Mouse (Mus musculus): ENCODE results near the gene Krt33a.

DNA sequence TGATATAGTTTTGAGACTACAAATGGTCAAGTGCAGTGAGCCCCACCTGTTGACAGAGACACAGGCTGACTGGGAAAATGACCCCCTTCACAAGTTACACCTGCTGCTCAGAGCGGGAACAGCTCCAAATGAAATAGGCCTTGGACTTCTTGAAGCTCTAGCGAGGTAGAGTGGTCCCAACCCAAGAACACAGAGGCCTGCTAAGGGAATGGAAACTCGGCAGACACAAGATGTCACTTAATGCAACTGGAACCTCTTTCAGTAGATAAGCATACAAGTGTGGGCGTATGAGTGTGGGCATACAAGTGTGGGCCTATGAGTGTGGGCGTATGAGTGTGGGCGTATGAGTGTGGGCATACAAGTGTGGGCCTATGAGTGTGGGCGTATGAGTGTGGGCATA lies 16.9 kb downstream of the Krt33a start:
- TF ChIP-seq CTCF (IDR thresholded peaks at IDR 0.05; ENCODE audit: insufficient read depth, low read depth, low read length) (no peak), POLR2A (IDR thresholded peaks at IDR 0.05; ENCODE audit: insufficient read depth, low read depth, low read length) (no peak)

All from olfactory bulb, adult 2 months (tissue).